Mouse (Mus musculus): ENCODE measurements around the gene Adamtsl1.

- no peak for TF ChIP-seq CTCF (IDR thresholded peaks at IDR 0.05; ENCODE audit: low read depth)
- TF ChIP-seq EP300 (IDR thresholded peaks at IDR 0.05; ENCODE audit: low read depth) = no peak
Observed at GRCm38 (mm10) chr4:85939460-85939859, 425.5 kb downstream of the Adamtsl1 start.
